In the genomic region with DNA sequence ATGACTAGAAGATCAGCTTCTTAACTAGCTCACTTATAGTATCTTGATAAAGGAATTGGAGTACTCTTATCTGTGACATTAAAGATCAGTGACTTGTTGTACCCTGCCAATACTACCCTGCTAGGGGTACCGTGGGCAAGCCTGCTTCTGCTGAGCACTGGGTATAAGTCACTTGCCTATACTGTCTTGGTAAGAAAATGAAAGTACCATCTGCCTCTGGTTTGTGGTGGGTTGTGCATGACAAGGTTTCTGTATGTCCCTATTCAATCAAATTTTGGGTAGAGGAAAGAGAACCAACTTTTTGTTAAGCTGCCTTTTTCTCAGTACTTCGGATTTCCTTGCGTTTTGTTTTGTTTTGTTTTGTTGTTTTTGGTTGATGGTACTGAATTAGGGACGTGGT, we compare ENCODE assay signal across 21 mouse cellular contexts. TPM values are rescaled to one million over a fixed set of nuclear protein-coding genes. Genes with fewer than 3 reads are reported as not detected.
"Had no signal": no experiment of that assay in that cellular context is flagged by ENCODE, and none has a peak within 500 bp of the region (broad histone marks: within the 10 kb centered on the region; RNA-seq: fewer than 3 reads in every experiment).

No protein-coding gene starts in this region.

- H3K27ac ChIP-seq: limb, embryonic 15.5 days; liver, embryonic 14.5 days; midbrain, embryonic 15.5 days; neural tube, embryonic 13.5 days had no signal

- H3K9ac ChIP-seq: limb, embryonic 15.5 days; liver, embryonic 14.5 days; midbrain, embryonic 15.5 days; neural tube, embryonic 13.5 days had no signal

- H3K9me3 ChIP-seq: limb, embryonic 15.5 days; midbrain, embryonic 15.5 days; neural tube, embryonic 13.5 days had no signal

- DNase-seq: kidney, adult 2 months; kidney, postnatal 25 days; layer of hippocampus, adult 9-11 months; layer of hippocampus, postnatal 36 days; lung, adult 18-20 months; right cerebral cortex, postnatal 25 days; thymus, adult 2 months; thymus, postnatal 36 days had no signal

- H3K36me3 ChIP-seq: limb, embryonic 15.5 days; midbrain, embryonic 15.5 days; neural tube, embryonic 13.5 days had no signal

- H3K27me3 ChIP-seq: limb, embryonic 15.5 days; midbrain, embryonic 15.5 days; neural tube, embryonic 13.5 days had no signal

- H3K4me2 ChIP-seq: limb, embryonic 15.5 days; midbrain, embryonic 11.5 days; midbrain, embryonic 15.5 days; neural tube, embryonic 13.5 days had no signal

- H3K4me1 ChIP-seq: limb, embryonic 15.5 days; midbrain, embryonic 15.5 days had no signal

- ATAC-seq: intestine, embryonic 16.5 days; midbrain, embryonic 15.5 days had no signal

- H3K4me3 ChIP-seq: limb, embryonic 15.5 days; midbrain, embryonic 15.5 days; neural tube, embryonic 13.5 days had no signal

RNA-seq across cellular contexts. Expression of a gene that starts 32.1 kb away (rescaled TPM):
- total RNA-seq: layer of hippocampus, postnatal 36 days; left cerebral cortex, adult 8-10 months; left cerebral cortex, postnatal 25 days; monocyte, adult 5-6 weeks had no signal
- polyA plus RNA-seq: intestine, embryonic 16.5 days; kidney, adult 2 months; kidney, embryonic 16.5 days; limb, embryonic 11.5 days; limb, embryonic 15.5 days; liver, embryonic 14.5 days; lung, embryonic 16.5 days; midbrain, embryonic 11.5 days; midbrain, embryonic 15.5 days; neural tube, embryonic 13.5 days; stomach, embryonic 14.5 days; thymus, adult 2 months had no signal
